Mouse (Mus musculus): Measurements from ENCODE around the gene Olfr78.

The Olfr78 gene

GRCm38 (mm10) chr7:102759266-102759665, at the start of gene Olfr78, which contains the start of gene Olfr560:
TSS of gene Olfr78 (minus strand) at chr7:102759471.
TSS of gene Olfr560 (minus strand) at chr7:102759366.
- no peak for DNase-seq (ENCODE audit: low read depth, low spot score)

DNA sequence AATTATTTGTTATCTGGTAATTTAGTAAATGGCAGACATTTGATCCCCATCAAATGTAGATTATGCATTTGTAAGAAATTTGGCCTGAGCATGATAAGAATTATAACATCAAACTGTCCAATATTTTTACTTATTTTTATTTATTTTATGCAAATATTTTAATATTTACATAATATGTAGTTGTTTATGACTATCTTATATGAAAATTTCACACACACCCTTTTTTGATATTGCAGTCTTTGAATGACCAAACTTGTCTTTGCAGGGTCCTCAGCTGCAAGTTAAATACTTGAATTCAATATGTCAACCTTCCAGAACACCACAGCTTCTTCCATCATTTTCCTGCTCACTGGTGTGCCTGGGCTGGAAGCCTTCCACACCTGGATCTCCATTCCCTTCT, 43.9 kb upstream of the Olfr78 start, which contains the start of gene Olfr564:
Gene Olfr564, plus strand, starts transcription at position 301 of the 400 bp plus-strand sequence.
- DNase-seq (ENCODE audit: low read depth, low spot score) = no peak

DNA sequence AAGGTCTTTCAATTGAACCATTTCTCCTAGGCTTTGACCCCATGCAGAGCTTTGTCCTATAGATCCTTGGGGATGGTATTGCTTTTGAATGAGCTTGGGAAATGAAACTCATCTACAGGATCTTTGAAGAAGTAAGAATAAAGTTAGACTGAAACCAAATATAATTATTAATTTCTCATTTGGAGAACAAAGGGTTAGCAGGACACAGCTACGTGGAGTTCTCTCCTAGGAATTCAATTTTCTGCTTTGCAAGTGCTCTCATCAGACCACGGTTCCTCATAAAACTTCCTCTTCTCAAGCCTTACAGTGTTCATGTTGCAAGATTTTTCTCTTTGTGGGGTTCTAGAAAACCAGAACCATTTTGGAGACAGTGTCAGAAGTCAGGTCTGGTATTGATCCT, 11.7 kb upstream of the Olfr78 start, which contains the start of gene Olfr561:
Gene Olfr561, plus strand, starts transcription at position 301 of the 400 bp plus-strand sequence.
- no peak for DNase-seq (ENCODE audit: low read depth, low spot score)

GRCm38 (mm10) chr7:102752086-102752485, 7.2 kb downstream of the Olfr78 start:
- no peak for DNase-seq (ENCODE audit: low read depth, low spot score)

DNA sequence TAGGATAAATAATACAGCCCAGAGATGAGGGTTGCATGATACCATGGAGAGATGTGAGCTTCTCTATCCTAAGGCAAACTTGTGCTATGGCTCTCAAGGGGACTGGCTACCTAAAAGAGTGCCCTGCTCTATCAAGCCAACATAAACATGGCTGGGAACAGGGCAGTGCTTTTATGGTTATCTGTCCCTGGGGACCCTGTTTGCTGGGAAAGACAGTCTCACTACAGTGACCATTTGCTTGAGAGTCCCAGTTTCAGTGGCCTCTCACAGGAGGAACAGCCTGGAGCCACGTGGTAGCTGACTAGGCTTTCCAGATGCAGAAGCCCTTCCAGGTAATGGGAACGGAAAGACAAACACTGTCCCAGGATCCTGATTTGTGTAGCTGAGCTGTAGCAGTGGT, 21.6 kb downstream of the Olfr78 start:
- DNase-seq (ENCODE audit: low read depth, low spot score) = no peak

DNA sequence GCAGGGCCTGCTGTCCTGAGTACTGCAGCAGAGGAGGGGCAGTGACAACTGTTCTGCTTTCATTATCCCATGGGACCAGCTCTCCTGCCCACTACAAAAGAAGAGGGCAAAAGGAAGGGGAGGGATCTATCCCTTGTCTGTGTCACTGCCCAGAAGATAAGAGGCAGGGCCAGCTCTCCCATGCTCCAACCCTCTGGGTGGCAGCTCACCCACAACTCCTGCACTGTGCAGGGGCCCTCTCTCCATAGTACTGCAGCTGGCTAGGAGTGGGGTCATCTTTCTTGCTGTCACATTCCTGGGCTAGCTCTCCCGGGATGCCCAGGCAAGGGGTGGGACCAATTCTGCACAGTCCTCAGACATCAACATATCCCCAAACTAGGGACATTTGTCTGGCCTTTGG, 25.5 kb downstream of the Olfr78 start:
- no peak for DNase-seq (ENCODE audit: low read depth, low spot score)

GRCm38 (mm10) chr7:102727391-102727790, 31.9 kb downstream of the Olfr78 start, which contains the start of gene Olfr559:
TSS of gene Olfr559 (minus strand) at chr7:102727491.
- DNase-seq (ENCODE audit: low read depth, low spot score) = no peak

GRCm38 (mm10) chr7:102718970-102719369, 40.3 kb downstream of the Olfr78 start, which contains the start of gene Olfr33:
TSS of gene Olfr33 (minus strand) at chr7:102719070.
- DNase-seq (ENCODE audit: low read depth, low spot score) = no peak

- DNase-seq (ENCODE audit: low read depth, low spot score) = no peak
Observed at GRCm38 (mm10) chr7:102701915-102702314, 57.4 kb downstream of the Olfr78 start, which contains the start of gene Olfr558. TSS of gene Olfr558 (plus strand) at chr7:102702215.

- DNase-seq (ENCODE audit: low read depth, low spot score) = no peak
Observed at GRCm38 (mm10) chr7:102698461-102698860, 60.8 kb downstream of the Olfr78 start.

DNA sequence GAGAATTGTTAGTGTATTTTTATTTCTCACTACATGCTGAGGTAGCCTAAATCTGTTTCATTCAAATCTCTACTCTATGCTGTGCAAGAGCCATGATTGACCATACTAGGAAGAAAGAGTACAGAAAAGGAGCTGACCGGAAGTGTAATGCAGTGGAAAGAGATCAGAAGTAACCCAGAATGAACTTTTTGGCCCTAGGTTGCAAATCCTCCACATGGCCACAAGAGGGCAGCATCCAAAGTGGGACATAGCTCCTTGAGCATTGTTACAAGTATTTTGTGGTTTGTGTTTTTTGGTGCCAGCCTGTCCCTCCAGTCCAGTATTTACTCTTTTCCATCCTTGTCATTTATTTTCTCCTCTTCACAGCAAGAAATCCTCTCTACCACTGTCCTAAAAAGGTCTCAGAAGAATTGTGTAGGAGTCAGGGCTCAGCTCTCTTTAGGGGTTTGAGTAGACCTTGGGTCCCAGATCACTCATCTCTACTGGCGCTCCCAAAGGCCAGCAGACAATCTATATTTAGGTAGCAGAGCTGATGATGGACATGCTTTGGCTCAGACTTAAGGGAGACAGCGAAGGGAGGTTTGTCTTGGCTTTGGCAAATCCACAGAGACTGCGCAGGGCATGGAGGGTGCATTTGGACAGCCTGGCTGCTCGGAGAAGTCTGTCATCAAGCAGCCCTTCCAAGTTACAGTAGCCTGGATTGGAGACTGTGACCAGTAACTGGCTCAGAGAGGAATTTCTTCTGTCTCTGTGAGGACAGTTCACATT, 63.7 kb downstream of the Olfr78 start, which contains the start of gene Olfr557:
Gene Olfr557, plus strand, starts transcription at position 553 of the 768 bp plus-strand sequence.
- no peak for DNase-seq (ENCODE audit: low read depth, low spot score)
